Mouse (Mus musculus) embryonic facial prominence, embryonic 13.5 days (tissue): ENCODE measurements at regions not wholly inside any gene's neighbourhood (a gene's known extent, or its start where the extent isn't known, plus 50 kb on each side); places are given as distances from the start of the nearest gene placed in this dataset.

ENCODE experiments used
- ATAC-seq: fragments of 200-750 bp; cut with Nextera tagmentation; 2 replicates; pipeline ENCODE4 v1.8.0; 2017; ENCODE audit warnings: low read depth; ENCODE audit not compliant: insufficient number of reproducible peaks, insufficient read depth, low FRiP score, low TSS enrichment
- H3K27ac ChIP-seq: fragments of 300-500 bp; sonication (generic); 2 replicates; pipeline ENCODE4 v1.5.1; 2015; ENCODE audit warnings: moderate library complexity, mild to moderate bottlenecking, inconsistent platforms
- H3K27me3 ChIP-seq: fragments of 300-500 bp; sonication (generic); 2 replicates; pipeline ENCODE4 v1.6.1; 2015; ENCODE audit warnings: mild to moderate bottlenecking, inconsistent platforms
- H3K36me3 ChIP-seq: fragments of 300-500 bp; sonication (generic); 2 replicates; pipeline ENCODE4 v1.6.1; 2015; ENCODE audit warnings: mild to moderate bottlenecking, inconsistent platforms
- H3K4me1 ChIP-seq: fragments of 300-500 bp; sonication (generic); 2 replicates; pipeline ENCODE4 v1.6.1; 2015; ENCODE audit warnings: inconsistent platforms
- H3K4me2 ChIP-seq: fragments of 300-500 bp; sonication (generic); 2 replicates; pipeline ENCODE4 v1.6.1; 2015; ENCODE audit warnings: moderate library complexity, mild to moderate bottlenecking, inconsistent platforms
- H3K4me3 ChIP-seq: fragments of 300-500 bp; sonication (generic); 2 replicates; pipeline ENCODE4 v1.5.1; 2015; ENCODE audit warnings: mild to moderate bottlenecking, inconsistent platforms
- H3K9ac ChIP-seq: fragments of 300-500 bp; sonication (generic); 2 replicates; pipeline ENCODE4 v1.6.1; 2015; ENCODE audit warnings: mild to moderate bottlenecking, inconsistent platforms
- H3K9me3 ChIP-seq: fragments of 300-500 bp; sonication (generic); 2 replicates; pipeline ENCODE4 v1.6.1; 2016; ENCODE audit warnings: inconsistent platforms
- WGBS: fragments of 180-500 bp; shearing (Covaris S2); methylation state at CpG from one replicate; pipeline ENCODE4 v1.1.7; 2015; ENCODE audit warnings: mixed read lengths; 5-methylcytosine and 5-hydroxymethylcytosine counted together

- H3K4me2 ChIP-seq: peak overlapping the region; percentile 32
- WGBS: 84% methylated on average over 5 of the region's 5 CpGs
- no peak for ATAC-seq
These were observed 69.9 kb upstream of the Dph5 start for GRCm38 (mm10) chr3:115817771-115818170.

GRCm38 (mm10) chr3:115818734-115819133 lies 68.9 kb upstream of the Dph5 start:
- WGBS: 54% methylated on average over 7 of the region's 7 CpGs
- no peak overlapping the region for H3K27ac ChIP-seq
- no peak overlapping the region for H3K9ac ChIP-seq
- H3K27me3 ChIP-seq: 0 out of 2 replicates have a peak, but pooled peaks cover 5% of the 10 kb centered on the region
- H3K36me3 ChIP-seq: no peaks in the 10 kb centered on the region
- H3K4me3 ChIP-seq: no peak overlapping the region
- H3K9me3 ChIP-seq: no peaks in the 10 kb centered on the region
- H3K4me2 ChIP-seq: peak overlapping the region; percentile 32; the same call in 1 of the 2 replicates
- H3K4me1 ChIP-seq: peaks cover 14% of the 10 kb centered on the region
- ATAC-seq: no peak

More at GRCm38 (mm10) chr3:115817771-115818170, 69.9 kb upstream of the Dph5 start:
- Histone ChIP-seq H3K4me3 (no peak overlapping the region), H3K27ac (no peak overlapping the region), H3K9me3 (no peaks in the 10 kb centered on the region), H3K4me1 (peaks cover 14% of the 10 kb centered on the region), H3K27me3 (0 out of 2 replicates have a peak, but pooled peaks cover 5% of the 10 kb centered on the region), H3K9ac (no peak overlapping the region), H3K36me3 (no peaks in the 10 kb centered on the region)

- Histone ChIP-seq H3K9me3 (no peaks in the 10 kb centered on the region), H3K36me3 (no peaks in the 10 kb centered on the region), H3K4me3 (no peak overlapping the region), H3K9ac (no peak overlapping the region), H3K4me2 (no peak overlapping the region), H3K27me3 (0 out of 2 replicates have a peak, but pooled peaks cover 5% of the 10 kb centered on the region), H3K4me1 (peaks cover 14% of the 10 kb centered on the region), H3K27ac (no peak overlapping the region)
- 53% methylated on average over 7 of the region's 7 CpGs for WGBS
- ATAC-seq: no peak
These were observed 68.1 kb upstream of the Dph5 start for GRCm38 (mm10) chr3:115819401-115820138.

- H3K9ac ChIP-seq: no peak overlapping the region
- H3K9me3 ChIP-seq: no peaks in the 10 kb centered on the region
- H3K4me2 ChIP-seq: no peak overlapping the region
- ATAC-seq: no peak
- H3K4me3 ChIP-seq: no peak overlapping the region
- 68% methylated on average over 8 of the region's 8 CpGs for WGBS
- peaks cover 14% of the 10 kb centered on the region for H3K4me1 ChIP-seq
- no peak overlapping the region for H3K27ac ChIP-seq
- no peaks in the 10 kb centered on the region for H3K36me3 ChIP-seq
- 0 out of 2 replicates have a peak, but pooled peaks cover 5% of the 10 kb centered on the region for H3K27me3 ChIP-seq
These were observed 67.5 kb upstream of the Dph5 start for GRCm38 (mm10) chr3:115820139-115820481.

GRCm38 (mm10) chr3:115821627-115822026 lies 66.0 kb upstream of the Dph5 start:
- no peak overlapping the region for H3K4me2 ChIP-seq
- no peak for ATAC-seq
- no peak overlapping the region for H3K27ac ChIP-seq
- 84% methylated on average over 2 of the region's 2 CpGs for WGBS
- no peak overlapping the region for H3K9ac ChIP-seq
- peaks cover 14% of the 10 kb centered on the region for H3K4me1 ChIP-seq
- no peaks in the 10 kb centered on the region for H3K9me3 ChIP-seq
- H3K36me3 ChIP-seq: no peaks in the 10 kb centered on the region
- no peak overlapping the region for H3K4me3 ChIP-seq
- 0 out of 2 replicates have a peak, but pooled peaks cover 5% of the 10 kb centered on the region for H3K27me3 ChIP-seq

- H3K4me3 ChIP-seq: no peak overlapping the region
- WGBS: 76% methylated on average over 6 of the region's 6 CpGs
- H3K4me2 ChIP-seq: no peak overlapping the region
- no peaks in the 10 kb centered on the region for H3K36me3 ChIP-seq
- H3K9ac ChIP-seq: no peak overlapping the region
- no peak for ATAC-seq
- H3K9me3 ChIP-seq: no peaks in the 10 kb centered on the region
- no peak overlapping the region for H3K27ac ChIP-seq
- H3K4me1 ChIP-seq: peaks cover 14% of the 10 kb centered on the region
- H3K27me3 ChIP-seq: 0 out of 2 replicates have a peak, but pooled peaks cover 5% of the 10 kb centered on the region
These were observed 65.1 kb upstream of the Dph5 start for GRCm38 (mm10) chr3:115822491-115822890.

GRCm38 (mm10) chr3:115823741-115824140 lies 63.9 kb upstream of the Dph5 start:
- 89% methylated on average over 5 of the region's 5 CpGs for WGBS
- 0 out of 2 replicates have a peak, but pooled peaks cover 5% of the 10 kb centered on the region for H3K27me3 ChIP-seq
- no peak for ATAC-seq

GRCm38 (mm10) chr3:115824792-115825191 lies 62.8 kb upstream of the Dph5 start:
- Histone ChIP-seq H3K9me3 (no peaks in the 10 kb centered on the region), H3K4me2 (no peak overlapping the region), H3K4me3 (no peak overlapping the region), H3K27me3 (0 out of 2 replicates have a peak, but pooled peaks cover 5% of the 10 kb centered on the region), H3K9ac (no peak overlapping the region), H3K4me1 (no peaks in the 10 kb centered on the region), H3K27ac (no peak overlapping the region), H3K36me3 (no peaks in the 10 kb centered on the region)
- 46% methylated on average over 2 of the region's 2 CpGs for WGBS
- no peak for ATAC-seq

More at GRCm38 (mm10) chr3:115823741-115824140, 63.9 kb upstream of the Dph5 start:
- no peaks in the 10 kb centered on the region for H3K9me3 ChIP-seq
- H3K9ac ChIP-seq: no peak overlapping the region
- H3K4me2 ChIP-seq: no peak overlapping the region
- H3K27ac ChIP-seq: no peak overlapping the region
- H3K4me3 ChIP-seq: no peak overlapping the region
- H3K4me1 ChIP-seq: peaks cover 3% of the 10 kb centered on the region
- no peaks in the 10 kb centered on the region for H3K36me3 ChIP-seq

GRCm38 (mm10) chr3:115835381-115835780 lies 52.3 kb upstream of the Dph5 start:
- Histone ChIP-seq H3K27ac (no peak overlapping the region), H3K4me3 (no peak overlapping the region), H3K4me2 (no peak overlapping the region), H3K4me1 (no peaks in the 10 kb centered on the region), H3K27me3 (no peaks in the 10 kb centered on the region), H3K9me3 (no peaks in the 10 kb centered on the region), H3K9ac (no peak overlapping the region), H3K36me3 (no peaks in the 10 kb centered on the region)
- no peak for ATAC-seq

- no peaks in the 10 kb centered on the region for H3K27me3 ChIP-seq
- no peaks in the 10 kb centered on the region for H3K4me1 ChIP-seq
- H3K27ac ChIP-seq: no peak overlapping the region
- no peak overlapping the region for H3K4me2 ChIP-seq
- WGBS: 82% methylated on average over 1 of the region's 1 CpGs
- no peaks in the 10 kb centered on the region for H3K9me3 ChIP-seq
- no peaks in the 10 kb centered on the region for H3K36me3 ChIP-seq
- no peak overlapping the region for H3K9ac ChIP-seq
- no peak for ATAC-seq
- H3K4me3 ChIP-seq: no peak overlapping the region
These were observed 49.9 kb upstream of the Dph5 start for GRCm38 (mm10) chr3:115837617-115838216.
